Mouse (Mus musculus) layer of hippocampus, adult 9-10 months (tissue): Measurements from ENCODE around the gene Sf3b2.

Experiments
- DNase-seq: peaks from one replicate; pipeline ENCODE4 v3.0.0; 2022; ENCODE audit warnings: low spot score

Gene Sf3b2

GRCm38 (mm10) chr19:5294972-5295735 lies at the start of gene Sf3b2:
Sf3b2 (minus strand) TSS chr19:5295455.
- peak; percentile 97 for DNase-seq

GRCm38 (mm10) chr19:5341360-5341759 lies 46.1 kb upstream of the Sf3b2 start:
- DNase-seq = no peak

- peak; percentile 67 for DNase-seq
These were observed 42.7 kb upstream of the Sf3b2 start for GRCm38 (mm10) chr19:5337975-5338374.

- no peak for DNase-seq
These were observed 40.2 kb upstream of the Sf3b2 start, which contains the start of gene Catsper1 for GRCm38 (mm10) chr19:5335441-5335840. Catsper1 (plus strand) TSS chr19:5335741.

GRCm38 (mm10) chr19:5334741-5335140 lies 39.5 kb upstream of the Sf3b2 start:
- no peak for DNase-seq

- no peak for DNase-seq
These were observed 32.7 kb upstream of the Sf3b2 start for GRCm38 (mm10) chr19:5327970-5328369.

GRCm38 (mm10) chr19:5323801-5324200 lies 28.5 kb upstream of the Sf3b2 start:
- no peak for DNase-seq

GRCm38 (mm10) chr19:5313189-5313588 lies 17.9 kb upstream of the Sf3b2 start:
- no peak for DNase-seq

GRCm38 (mm10) chr19:5309025-5309424 lies 13.8 kb upstream of the Sf3b2 start:
- DNase-seq = no peak

GRCm38 (mm10) chr19:5306968-5307734 lies 11.9 kb upstream of the Sf3b2 start:
- no peak for DNase-seq

GRCm38 (mm10) chr19:5306279-5306678 lies 11.0 kb upstream of the Sf3b2 start:
- no peak for DNase-seq

- no peak for DNase-seq
These were observed 7.2 kb upstream of the Sf3b2 start for GRCm38 (mm10) chr19:5302455-5302854.

GRCm38 (mm10) chr19:5300588-5300987 lies 5.3 kb upstream of the Sf3b2 start:
- no peak for DNase-seq

GRCm38 (mm10) chr19:5297903-5298800 lies 2.9 kb upstream of the Sf3b2 start, which contains the start of gene Gal3st3:
Gal3st3 (plus strand) TSS chr19:5298331.
- no peak for DNase-seq

- DNase-seq = peak; percentile 71
These were observed 1.4 kb upstream of the Sf3b2 start for GRCm38 (mm10) chr19:5296630-5297029.

- DNase-seq = no peak
These were observed 451 bp upstream of the Sf3b2 start for GRCm38 (mm10) chr19:5295736-5296075.

GRCm38 (mm10) chr19:5278381-5278780 lies 16.9 kb downstream of the Sf3b2 start:
- no peak for DNase-seq

GRCm38 (mm10) chr19:5277140-5277539 lies 18.1 kb downstream of the Sf3b2 start:
- no peak for DNase-seq

GRCm38 (mm10) chr19:5276531-5276930 lies 18.7 kb downstream of the Sf3b2 start:
- no peak for DNase-seq

- DNase-seq = no peak
These were observed 19.5 kb downstream of the Sf3b2 start for GRCm38 (mm10) chr19:5275736-5276135.

GRCm38 (mm10) chr19:5274641-5275040 lies 20.6 kb downstream of the Sf3b2 start:
- DNase-seq = no peak

GRCm38 (mm10) chr19:5273916-5274315 lies 21.3 kb downstream of the Sf3b2 start:
- DNase-seq = no peak
